Mouse (Mus musculus) cortical plate, adult 2 months (tissue): ENCODE measurements around the gene Ndufaf2. TPM values are rescaled to one million over a fixed set of nuclear protein-coding genes. Genes with fewer than 3 reads are reported as not detected.

Experiments
- H3K27ac ChIP-seq: fragments of 200-500 bp; 2 replicates; pipeline ENCODE4 v1.5.1; 2012; ENCODE audit warnings: low read length, control low read depth, inconsistent platforms; ENCODE audit not compliant: insufficient read depth
- H3K4me1 ChIP-seq: fragments of 200-500 bp; 2 replicates; pipeline ENCODE4 v1.6.1; 2011; ENCODE audit warnings: low read length; ENCODE audit not compliant: control insufficient read depth, insufficient read depth
- H3K4me3 ChIP-seq: fragments of 200-500 bp; 2 replicates; pipeline ENCODE4 v1.5.1; 2011; ENCODE audit warnings: mild to moderate bottlenecking, low read length, control low read depth; ENCODE audit not compliant: insufficient read depth
- CTCF ChIP-seq: fragments of 200-500 bp; IDR thresholded peaks from 2 replicates; pipeline ENCODE4 v1.5.1; 2011; ENCODE audit warnings: mild to moderate bottlenecking, control low read depth, low read length; ENCODE audit not compliant: insufficient read depth; ENCODE audit errors: extremely low read depth
- POLR2A ChIP-seq: fragments of 200-500 bp; IDR thresholded peaks from 2 replicates; pipeline ENCODE4 v1.6.1; 2011; ENCODE audit warnings: mild to moderate bottlenecking, low read length, control low read depth; ENCODE audit not compliant: insufficient read depth; ENCODE audit errors: extremely low read depth
- polyA plus RNA-seq: library from polyadenylated mRNA; depleted of rRNA; stranded (reverse); fragments of >200 nt; gene quantifications from 2 replicates; pipeline ENCODE4 v1.2.3, GENCODE M21; 2012; rRNA removed

The Ndufaf2 gene
- 38.6 and 38.7 TPM in 2 replicates for polyA plus RNA-seq

GRCm38 (mm10) chr13:108158465-108159240, at the start of gene Ndufaf2, which contains the start of gene Ercc8:
Gene Ndufaf2, minus strand, starts transcription at chr13:108158623.
Gene Ercc8, plus strand, starts transcription at chr13:108158731.
- no peak within 1 kb of the TSS for H3K27ac ChIP-seq
- no peak for TF ChIP-seq CTCF
- peak; percentile 60; the same call in 1 of the 2 replicates for TF ChIP-seq POLR2A

GRCm38 (mm10) chr13:108208090-108208489, 49.7 kb upstream of the Ndufaf2 start:
- H3K4me1 ChIP-seq, result no peaks in the 10 kb centered on the region
- H3K4me3 ChIP-seq, result no peak overlapping the region
- TF ChIP-seq POLR2A, result no peak
- TF ChIP-seq CTCF, result no peak
- H3K27ac ChIP-seq, result no peak overlapping the region

More at GRCm38 (mm10) chr13:108158465-108159240, at the start of gene Ndufaf2, which contains the start of gene Ercc8:
- Histone ChIP-seq H3K4me1 (peaks cover 1% of the 10 kb centered on the region; the same call in 1 of the 2 replicates), H3K4me3 (peak within 1 kb of the TSS; percentile 75)

- TF ChIP-seq CTCF, result no peak
- no peak overlapping the region for H3K4me3 ChIP-seq
Measured at GRCm38 (mm10) chr13:108207447-108207846, 49.0 kb upstream of the Ndufaf2 start.

GRCm38 (mm10) chr13:108204857-108205256, 46.4 kb upstream of the Ndufaf2 start:
- Histone ChIP-seq H3K27ac (no peak overlapping the region), H3K4me1 (no peaks in the 10 kb centered on the region), H3K4me3 (no peak overlapping the region)
- TF ChIP-seq CTCF (no peak), POLR2A (no peak)

More at GRCm38 (mm10) chr13:108207447-108207846, 49.0 kb upstream of the Ndufaf2 start:
- Histone ChIP-seq H3K27ac (no peak overlapping the region), H3K4me1 (no peaks in the 10 kb centered on the region)

DNA sequence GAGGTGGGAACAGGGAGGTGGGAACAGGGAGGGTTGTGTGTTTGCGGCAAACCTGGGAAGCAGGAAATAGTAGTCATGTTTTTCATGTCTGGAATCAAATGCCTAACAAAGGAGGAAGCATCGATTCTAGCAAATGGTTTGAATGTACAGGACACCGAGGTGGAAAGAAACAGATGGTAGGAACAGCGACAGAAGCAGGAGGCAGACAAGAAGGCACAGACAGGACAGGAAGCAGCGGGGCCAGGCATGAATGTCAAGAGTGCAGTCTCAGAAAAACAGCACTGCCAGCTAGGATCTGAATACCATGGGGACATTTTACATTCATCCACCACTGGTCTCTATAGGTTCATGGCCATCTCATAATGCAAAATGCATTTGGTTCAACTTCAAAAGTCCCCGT, 37.1 kb upstream of the Ndufaf2 start:
- H3K27ac ChIP-seq, result no peak overlapping the region
- no peaks in the 10 kb centered on the region for H3K4me1 ChIP-seq
- TF ChIP-seq CTCF (no peak), POLR2A (no peak)
- no peak overlapping the region for H3K4me3 ChIP-seq

DNA sequence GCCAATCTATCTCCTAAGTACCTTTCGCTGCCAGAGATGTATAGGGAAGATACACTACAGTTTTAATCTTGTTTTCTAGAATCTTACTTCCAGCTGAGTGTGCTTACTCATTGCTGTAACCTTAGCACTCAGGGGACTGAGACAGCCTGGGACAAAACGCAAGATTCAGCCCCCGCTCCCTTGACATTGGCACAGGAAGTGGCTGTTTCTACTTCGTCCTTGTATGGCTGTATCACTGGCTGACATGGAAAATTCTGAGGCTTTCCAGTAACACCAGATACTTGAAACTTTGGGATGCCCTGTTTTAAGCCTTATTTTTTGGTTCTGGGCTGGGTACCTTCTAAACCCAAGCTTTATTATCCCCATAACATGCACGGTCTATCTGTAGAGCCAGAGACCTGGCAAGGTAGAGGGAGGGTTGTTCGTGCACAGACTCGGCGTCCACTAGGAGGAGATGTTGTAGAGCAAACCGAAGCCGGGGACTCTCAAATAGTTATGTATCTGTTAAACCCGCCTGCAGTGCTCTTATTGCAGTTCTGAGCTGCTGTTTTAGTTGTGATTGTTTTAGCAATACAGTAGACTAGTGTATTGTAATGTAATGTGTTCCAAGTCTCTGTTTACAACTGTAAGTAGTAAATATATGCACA, 32.8 kb upstream of the Ndufaf2 start:
- Histone ChIP-seq H3K4me3 (no peak overlapping the region), H3K4me1 (no peaks in the 10 kb centered on the region), H3K27ac (no peak overlapping the region)
- TF ChIP-seq CTCF, result peak; percentile 86
- no peak for TF ChIP-seq POLR2A

DNA sequence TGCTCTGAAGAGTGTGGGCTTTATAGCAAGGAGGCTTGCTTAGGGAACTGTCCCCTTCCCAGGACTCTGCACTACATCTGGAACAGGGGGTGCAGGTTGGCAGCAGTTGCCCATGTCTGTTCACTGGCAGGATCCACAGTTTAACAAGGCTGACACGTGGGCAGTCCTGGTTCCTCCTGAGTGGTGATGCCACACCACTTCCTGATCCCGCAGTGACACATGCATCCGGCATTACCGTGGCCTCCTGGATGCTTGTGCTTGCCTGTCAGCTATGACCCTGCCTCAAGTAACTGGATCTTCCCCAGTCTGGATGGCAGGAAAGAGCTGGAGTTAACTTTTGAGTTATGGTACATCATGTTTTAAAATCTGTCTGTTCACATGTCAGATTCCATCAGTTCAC, 29.6 kb upstream of the Ndufaf2 start:
- Histone ChIP-seq H3K4me1 (no peaks in the 10 kb centered on the region), H3K27ac (no peak overlapping the region), H3K4me3 (no peak overlapping the region)
- TF ChIP-seq CTCF, result no peak
- TF ChIP-seq POLR2A, result no peak

DNA sequence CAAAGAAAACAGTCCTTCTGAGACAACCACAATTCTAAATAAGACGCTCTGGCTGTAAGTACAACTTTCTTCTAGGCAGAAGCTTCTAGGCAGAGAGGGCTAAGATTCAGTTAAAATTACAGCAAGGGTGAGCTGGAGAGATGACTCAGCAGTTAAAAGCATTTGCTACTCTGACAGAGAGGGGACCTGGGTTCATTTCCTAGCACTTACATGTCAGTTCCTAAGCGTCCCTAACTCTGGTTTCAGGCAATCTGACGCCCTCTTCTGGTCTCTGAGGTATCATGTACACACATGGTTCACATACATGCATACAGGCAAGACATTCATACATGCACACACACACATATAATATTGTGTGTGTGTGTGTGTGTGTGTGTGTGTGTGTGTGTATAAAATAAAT, 27.1 kb upstream of the Ndufaf2 start:
- Histone ChIP-seq H3K4me1 (no peaks in the 10 kb centered on the region), H3K4me3 (no peak overlapping the region), H3K27ac (no peak overlapping the region)
- TF ChIP-seq CTCF (no peak), POLR2A (no peak)

- H3K4me1 ChIP-seq, result no peaks in the 10 kb centered on the region
- H3K4me3 ChIP-seq, result no peak overlapping the region
- no peak for TF ChIP-seq POLR2A
- no peak for TF ChIP-seq CTCF
- H3K27ac ChIP-seq, result no peak overlapping the region
Measured at GRCm38 (mm10) chr13:108184743-108185255, 26.4 kb upstream of the Ndufaf2 start.
